Mouse (Mus musculus): ENCODE measurements around the gene Grin3b. TPM values are rescaled to one million over a fixed set of nuclear protein-coding genes. Genes with fewer than 3 reads are reported as not detected.

The Grin3b gene
- 0.10 and 0.30 TPM in 2 replicates for polyA plus RNA-seq (2012; rRNA removed; ENCODE audit: low replicate concordance)

GRCm38 (mm10) chr10:79970415-79971182 lies at the start of gene Grin3b:
Gene Grin3b, plus strand, starts transcription at chr10:79970715.

GRCm38 (mm10) chr10:79920958-79921535 lies 49.5 kb upstream of the Grin3b start, which contains the start of gene R3hdm4:
Gene R3hdm4, minus strand, starts transcription at chr10:79921208.

GRCm38 (mm10) chr10:79926491-79927323 lies 43.8 kb upstream of the Grin3b start, which contains the start of gene Arid3a:
Gene Arid3a, plus strand, starts transcription at chr10:79927043.

GRCm38 (mm10) chr10:79959847-79960601 lies 10.5 kb upstream of the Grin3b start, which contains the start of gene Wdr18:
Gene Wdr18, plus strand, starts transcription at chr10:79960152.

GRCm38 (mm10) chr10:79984195-79984816 lies 13.8 kb downstream of the Grin3b start, which contains the start of gene Tmem259:
Gene Tmem259, minus strand, starts transcription at chr10:79984330.

GRCm38 (mm10) chr10:79988506-79989271 lies 18.2 kb downstream of the Grin3b start, which contains the start of gene Cnn2:
Gene Cnn2, plus strand, starts transcription at chr10:79988584.

GRCm38 (mm10) chr10:79996272-79997033 lies 25.9 kb downstream of the Grin3b start, which contains the start of gene Abca7:
Gene Abca7, plus strand, starts transcription at chr10:79996494.

GRCm38 (mm10) chr10:80016511-80016910 lies 46.0 kb downstream of the Grin3b start, which contains the start of gene Arhgap45:
Gene Arhgap45, plus strand, starts transcription at chr10:80016653.

Other genes with a start within 250 kb of the Grin3b start
- gene Polrmt, start 224.1 kb upstream of the Grin3b start, polyA plus RNA-seq (2012; rRNA removed; ENCODE audit: low replicate concordance) = 53.1 and 71.6 TPM in 2 replicates
- gene Fgf22, start 215.6 kb upstream of the Grin3b start, polyA plus RNA-seq (2012; rRNA removed; ENCODE audit: low replicate concordance) = 0.19 TPM in 1 of 2 replicates, not detected in the other
- gene Rnf126, start 203.8 kb upstream of the Grin3b start, polyA plus RNA-seq (2012; rRNA removed; ENCODE audit: low replicate concordance) = 91.7 and 212 TPM in 2 replicates
- 19.5 and 24.6 TPM in 2 replicates for gene Fstl3, start 193.4 kb upstream of the Grin3b start, polyA plus RNA-seq (2012; rRNA removed; ENCODE audit: low replicate concordance)
- gene Prss57, start 179.8 kb upstream of the Grin3b start, polyA plus RNA-seq (2012; rRNA removed; ENCODE audit: low replicate concordance) = 0.26 and 0.27 TPM in 2 replicates
- gene Palm, start 177.1 kb upstream of the Grin3b start, polyA plus RNA-seq (2012; rRNA removed; ENCODE audit: low replicate concordance) = 49.2 and 87.4 TPM in 2 replicates
- gene Misp, start 149.7 kb upstream of the Grin3b start, polyA plus RNA-seq (2012; rRNA removed; ENCODE audit: low replicate concordance) = 1.3 TPM in 2 replicates
- 163 and 219 TPM in 2 replicates for gene Ptbp1, start 116.3 kb upstream of the Grin3b start, polyA plus RNA-seq (2012; rRNA removed; ENCODE audit: low replicate concordance)
- gene Prtn3, start 96.2 kb upstream of the Grin3b start, polyA plus RNA-seq (2012; rRNA removed; ENCODE audit: low replicate concordance) = 17.2 and 40.5 TPM in 2 replicates
- 29.8 and 33.3 TPM in 2 replicates for gene Plppr3, start 96.1 kb upstream of the Grin3b start, polyA plus RNA-seq (2012; rRNA removed; ENCODE audit: low replicate concordance)
- gene Elane, start 84.5 kb upstream of the Grin3b start, polyA plus RNA-seq (2012; rRNA removed; ENCODE audit: low replicate concordance) = 3.4 and 5.8 TPM in 2 replicates
- 26,645 and 44,997 TPM in 2 replicates for gene Cfd, start 79.9 kb upstream of the Grin3b start, polyA plus RNA-seq (2012; rRNA removed; ENCODE audit: low replicate concordance)
- gene Med16, start 61.8 kb upstream of the Grin3b start, polyA plus RNA-seq (2012; rRNA removed; ENCODE audit: low replicate concordance) = 66.2 and 92.4 TPM in 2 replicates
- not detected in 2 replicates for gene Gm26602, start 59.9 kb upstream of the Grin3b start, polyA plus RNA-seq (2012; rRNA removed; ENCODE audit: low replicate concordance)
- 9.0 and 14.4 TPM in 2 replicates for gene Kiss1r, start 53.7 kb upstream of the Grin3b start, polyA plus RNA-seq (2012; rRNA removed; ENCODE audit: low replicate concordance)
- 194 and 208 TPM in 2 replicates for gene R3hdm4, start 49.5 kb upstream of the Grin3b start, polyA plus RNA-seq (2012; rRNA removed; ENCODE audit: low replicate concordance)
- 5.2 and 16.6 TPM in 2 replicates for gene Arid3a, start 43.7 kb upstream of the Grin3b start, polyA plus RNA-seq (2012; rRNA removed; ENCODE audit: low replicate concordance)
- 47.1 and 52.1 TPM in 2 replicates for gene Wdr18, start 10.6 kb upstream of the Grin3b start, polyA plus RNA-seq (2012; rRNA removed; ENCODE audit: low replicate concordance)
- gene Tmem259, start 13.6 kb downstream of the Grin3b start, polyA plus RNA-seq (2012; rRNA removed; ENCODE audit: low replicate concordance) = 304 and 505 TPM in 2 replicates
- 138 and 301 TPM in 2 replicates for gene Cnn2, start 17.9 kb downstream of the Grin3b start, polyA plus RNA-seq (2012; rRNA removed; ENCODE audit: low replicate concordance)
- gene Abca7, start 25.8 kb downstream of the Grin3b start, polyA plus RNA-seq (2012; rRNA removed; ENCODE audit: low replicate concordance) = 23.5 and 40.2 TPM in 2 replicates
- 152 and 343 TPM in 2 replicates for gene Arhgap45, start 45.9 kb downstream of the Grin3b start, polyA plus RNA-seq (2012; rRNA removed; ENCODE audit: low replicate concordance)
- 129 and 172 TPM in 2 replicates for gene Polr2e, start 69.1 kb downstream of the Grin3b start, polyA plus RNA-seq (2012; rRNA removed; ENCODE audit: low replicate concordance)
- gene Gpx4, start 76.5 kb downstream of the Grin3b start, polyA plus RNA-seq (2012; rRNA removed; ENCODE audit: low replicate concordance) = 1,265 and 1,308 TPM in 2 replicates
- gene Sbno2, start 134.9 kb downstream of the Grin3b start, polyA plus RNA-seq (2012; rRNA removed; ENCODE audit: low replicate concordance) = 106 and 161 TPM in 2 replicates
- 164 and 186 TPM in 2 replicates for gene Stk11, start 145.1 kb downstream of the Grin3b start, polyA plus RNA-seq (2012; rRNA removed; ENCODE audit: low replicate concordance)
- 1,044 and 2,712 TPM in 2 replicates for gene Atp5d, start 167.9 kb downstream of the Grin3b start, polyA plus RNA-seq (2012; rRNA removed; ENCODE audit: low replicate concordance)
- gene Cbarp, start 170.1 kb downstream of the Grin3b start, polyA plus RNA-seq (2012; rRNA removed; ENCODE audit: low replicate concordance) = 27.7 and 53.0 TPM in 2 replicates
- 83.5 and 239 TPM in 2 replicates for gene Midn, start 177.6 kb downstream of the Grin3b start, polyA plus RNA-seq (2012; rRNA removed; ENCODE audit: low replicate concordance)
- 93.4 and 153 TPM in 2 replicates for gene Cirbp, start 195.3 kb downstream of the Grin3b start, polyA plus RNA-seq (2012; rRNA removed; ENCODE audit: low replicate concordance)
- gene 1600002K03Rik, start 202.2 kb downstream of the Grin3b start, polyA plus RNA-seq (2012; rRNA removed; ENCODE audit: low replicate concordance) = 11.7 and 15.0 TPM in 2 replicates
- gene Efna2, start 208.8 kb downstream of the Grin3b start, polyA plus RNA-seq (2012; rRNA removed; ENCODE audit: low replicate concordance) = 5.0 and 12.1 TPM in 2 replicates